Mouse (Mus musculus) midbrain, embryonic 13.5 days (tissue): ENCODE measurements around the gene Prelp. TPM values are rescaled to one million over a fixed set of nuclear protein-coding genes. Genes with fewer than 3 reads are reported as not detected.

Experiments
- ATAC-seq: fragments of 200-750 bp; cut with Nextera tagmentation; 2 replicates; pipeline ENCODE4 v1.8.0; 2017; ENCODE audit warnings: mild to moderate bottlenecking, moderate TSS enrichment, moderate library complexity
- H3K27ac ChIP-seq: fragments of 300-500 bp; sonication (generic); 2 replicates; pipeline ENCODE4 v1.5.1; 2015; ENCODE audit warnings: inconsistent platforms, mild to moderate bottlenecking, moderate library complexity
- H3K27me3 ChIP-seq: fragments of 300-500 bp; sonication (generic); 2 replicates; pipeline ENCODE4 v1.6.1; 2015; ENCODE audit warnings: mild to moderate bottlenecking, inconsistent platforms
- H3K36me3 ChIP-seq: fragments of 300-500 bp; sonication (generic); 2 replicates; pipeline ENCODE4 v1.6.1; 2015; ENCODE audit warnings: mild to moderate bottlenecking, inconsistent platforms
- H3K4me1 ChIP-seq: fragments of 300-500 bp; sonication (generic); replicated peaks from 2 replicates; pipeline ENCODE4 v1.6.1; 2015; ENCODE audit warnings: inconsistent platforms
- H3K4me2 ChIP-seq: fragments of 300-500 bp; sonication (generic); replicated peaks from 2 replicates; pipeline ENCODE4 v1.6.1; 2015; ENCODE audit warnings: moderate library complexity, mild to moderate bottlenecking, inconsistent platforms
- H3K4me3 ChIP-seq: fragments of 300-500 bp; sonication (generic); replicated peaks from 2 replicates; pipeline ENCODE4 v1.5.1; 2015; ENCODE audit warnings: mild to moderate bottlenecking, inconsistent platforms
- H3K9ac ChIP-seq: fragments of 300-500 bp; sonication (generic); replicated peaks from 2 replicates; pipeline ENCODE4 v1.6.1; 2015; ENCODE audit warnings: mild to moderate bottlenecking, inconsistent platforms
- H3K9me3 ChIP-seq: fragments of 300-500 bp; sonication (generic); 2 replicates; pipeline ENCODE4 v1.6.1; 2016; ENCODE audit warnings: mild to moderate bottlenecking, inconsistent platforms
- WGBS: fragments of 180-500 bp; shearing (Covaris S2); methylation state at CpG from one replicate; pipeline ENCODE4 v1.1.7; 2015; 5-methylcytosine and 5-hydroxymethylcytosine counted together
- polyA plus RNA-seq: library from polyadenylated mRNA; unstranded; fragments of >200 nt; fragmentation: Nextera tagmentation; extraction: Ambion mirVana; gene quantifications from 2 replicates; pipeline ENCODE4 v1.2.1, GENCODE M21; 2015

Prelp gene
- polyA plus RNA-seq, 1 experiment from 2014 or later = 6.5 TPM

DNA sequence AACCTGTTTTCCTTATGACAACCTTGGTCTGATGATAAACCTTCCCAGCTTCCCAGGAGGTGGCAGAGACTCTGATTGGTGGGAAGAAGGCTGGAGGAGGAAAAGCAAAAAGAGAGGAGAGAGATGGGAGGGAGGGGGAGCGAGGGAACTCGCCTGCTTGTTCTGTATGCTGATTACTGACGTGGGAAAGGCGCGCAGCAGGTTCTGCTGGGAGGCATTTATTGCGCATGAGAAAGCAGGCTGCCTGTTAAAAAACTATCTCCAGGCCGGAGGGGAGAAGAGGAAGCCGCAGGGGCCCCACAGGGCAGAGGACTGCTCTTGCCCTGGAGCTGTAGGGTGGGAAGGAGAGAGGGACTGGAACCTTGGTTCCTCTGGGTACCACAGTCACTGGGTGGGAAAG, 34.2 kb downstream of the Prelp start:
- Histone ChIP-seq H3K9me3 (no peaks in the 10 kb centered on the region), H3K36me3 (no peaks in the 10 kb centered on the region), H3K27ac (peak overlapping the region; percentile 44; the same call in 1 of the 2 replicates), H3K9ac (no peak overlapping the region; the same call in 1 of the 2 replicates), H3K4me3 (no peak overlapping the region; the same call in 1 of the 2 replicates), H3K27me3 (peaks cover 13% of the 10 kb centered on the region; the same call in 1 of the 2 replicates), H3K4me2 (peak overlapping the region; percentile 38), H3K4me1 (peaks cover 72% of the 10 kb centered on the region)
- 2% methylated on average over 8 of the region's 8 CpGs for WGBS
- peak; percentile 38; the same call in 1 of the 2 replicates for ATAC-seq

DNA sequence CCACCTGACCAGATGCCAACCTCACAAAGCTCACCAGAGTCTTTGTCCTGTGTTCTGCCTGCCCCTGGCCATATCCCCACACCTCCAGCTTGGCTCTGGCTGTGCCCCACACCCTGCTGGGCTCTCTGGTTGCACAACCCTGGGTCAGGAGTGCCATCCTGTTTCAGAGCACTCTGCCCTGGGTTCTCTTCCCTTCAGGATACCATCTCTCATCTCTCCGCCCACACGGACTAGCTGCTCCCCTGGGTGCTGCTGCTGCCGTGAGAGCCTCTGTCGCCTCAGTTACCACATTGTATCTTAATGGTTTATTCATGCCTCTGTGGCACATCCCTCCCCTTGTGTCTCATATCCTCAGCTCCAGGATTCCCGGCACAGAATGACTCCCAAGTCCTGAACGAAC, 34.8 kb downstream of the Prelp start:
- no peaks in the 10 kb centered on the region for H3K9me3 ChIP-seq
- H3K27ac ChIP-seq = 0 out of 2 replicates have a peak overlapping the region, but pooled peaks have one; percentile 44
- no peaks in the 10 kb centered on the region for H3K36me3 ChIP-seq
- H3K27me3 ChIP-seq = peaks cover 13% of the 10 kb centered on the region; the same call in 1 of the 2 replicates
- 16% methylated on average over 6 of the region's 6 CpGs for WGBS
- 0 out of 2 replicates have a peak, but pooled peaks have one; percentile 4 for ATAC-seq
- H3K4me2 ChIP-seq = peak overlapping the region; percentile 38
- H3K4me1 ChIP-seq = peaks cover 73% of the 10 kb centered on the region
- 0 out of 2 replicates have a peak overlapping the region, but pooled peaks have one; percentile 10 for H3K9ac ChIP-seq
- no peak overlapping the region; the same call in 1 of the 2 replicates for H3K4me3 ChIP-seq

DNA sequence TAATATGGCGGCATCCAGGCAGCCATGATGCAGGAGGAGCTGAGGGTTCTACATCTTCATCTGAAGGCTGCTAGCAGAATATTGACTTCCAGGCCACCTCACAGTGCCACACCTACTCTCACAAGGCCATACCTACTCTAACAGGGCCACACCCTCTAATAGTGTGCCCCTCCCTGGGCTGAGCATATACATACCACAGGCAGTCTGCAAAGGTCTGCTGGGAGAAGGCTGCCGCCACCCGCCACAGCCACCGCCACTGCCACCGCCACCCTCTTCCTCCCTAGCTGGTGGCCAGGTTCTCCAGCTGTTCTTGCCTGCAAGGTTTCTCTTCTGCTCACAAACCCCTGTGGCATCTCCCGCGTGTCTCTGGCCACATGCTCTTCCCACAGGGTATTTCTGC, 35.4 kb downstream of the Prelp start:
- ATAC-seq = no peak
- Histone ChIP-seq H3K27me3 (peaks cover 13% of the 10 kb centered on the region; the same call in 1 of the 2 replicates), H3K36me3 (no peaks in the 10 kb centered on the region), H3K27ac (no peak overlapping the region), H3K4me3 (no peak overlapping the region), H3K9me3 (no peaks in the 10 kb centered on the region), H3K4me2 (no peak overlapping the region), H3K4me1 (peaks cover 68% of the 10 kb centered on the region), H3K9ac (no peak overlapping the region)
- 90% methylated on average over 7 of the region's 7 CpGs for WGBS

DNA sequence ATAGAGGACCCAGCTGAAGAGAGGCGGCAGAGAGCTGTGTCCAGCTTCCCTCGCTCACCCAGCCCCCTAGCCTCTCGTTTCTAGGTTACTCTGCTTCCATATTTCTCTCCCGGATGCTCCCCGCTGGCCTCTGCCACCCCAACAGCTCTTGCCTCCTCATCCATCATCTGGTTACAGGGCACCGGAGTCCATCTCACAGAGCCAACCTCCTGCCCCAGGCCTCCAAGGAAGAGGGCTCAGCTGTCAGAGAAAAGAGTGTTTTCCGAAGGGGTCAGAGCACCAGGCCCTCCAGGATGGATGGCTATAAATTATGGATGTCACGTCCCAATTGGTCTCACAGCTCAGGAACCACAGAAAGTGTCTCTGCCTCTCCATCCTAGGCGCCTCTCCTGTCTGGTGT, 36.5 kb downstream of the Prelp start:
- H3K27ac ChIP-seq = no peak overlapping the region
- no peak overlapping the region for H3K9ac ChIP-seq
- no peaks in the 10 kb centered on the region for H3K9me3 ChIP-seq
- H3K36me3 ChIP-seq = no peaks in the 10 kb centered on the region
- no peak overlapping the region for H3K4me2 ChIP-seq
- ATAC-seq = no peak
- H3K4me1 ChIP-seq = peaks cover 57% of the 10 kb centered on the region
- H3K27me3 ChIP-seq = peaks cover 13% of the 10 kb centered on the region; the same call in 1 of the 2 replicates
- H3K4me3 ChIP-seq = no peak overlapping the region
- WGBS = 72% methylated on average over 9 of the region's 9 CpGs

DNA sequence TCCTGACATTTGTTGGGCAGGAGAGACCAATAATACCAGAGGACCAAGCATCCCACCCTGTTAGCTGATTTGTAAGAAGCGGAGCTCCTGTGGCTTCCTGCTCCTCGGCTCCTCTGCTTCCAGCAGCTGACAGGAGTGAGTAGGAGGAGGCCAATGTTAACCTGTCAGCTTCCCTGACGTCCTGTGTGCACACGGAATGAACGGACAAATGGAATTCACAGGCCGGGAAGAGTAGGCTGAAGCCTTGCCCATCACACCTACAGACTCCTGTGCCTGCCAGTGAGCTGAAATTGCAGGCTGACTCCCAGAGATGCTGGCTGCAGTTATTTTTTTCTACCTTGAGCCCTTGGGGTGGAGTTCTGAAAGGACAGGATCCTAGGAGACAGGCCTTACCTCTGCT, 37.1 kb downstream of the Prelp start:
- H3K27ac ChIP-seq = no peak overlapping the region
- no peaks in the 10 kb centered on the region for H3K9me3 ChIP-seq
- no peak overlapping the region for H3K4me3 ChIP-seq
- ATAC-seq = no peak
- H3K4me1 ChIP-seq = peaks cover 51% of the 10 kb centered on the region
- 82% methylated on average over 6 of the region's 6 CpGs for WGBS
- peaks cover 13% of the 10 kb centered on the region; the same call in 1 of the 2 replicates for H3K27me3 ChIP-seq
- H3K36me3 ChIP-seq = no peaks in the 10 kb centered on the region
- no peak overlapping the region for H3K4me2 ChIP-seq
- no peak overlapping the region for H3K9ac ChIP-seq

DNA sequence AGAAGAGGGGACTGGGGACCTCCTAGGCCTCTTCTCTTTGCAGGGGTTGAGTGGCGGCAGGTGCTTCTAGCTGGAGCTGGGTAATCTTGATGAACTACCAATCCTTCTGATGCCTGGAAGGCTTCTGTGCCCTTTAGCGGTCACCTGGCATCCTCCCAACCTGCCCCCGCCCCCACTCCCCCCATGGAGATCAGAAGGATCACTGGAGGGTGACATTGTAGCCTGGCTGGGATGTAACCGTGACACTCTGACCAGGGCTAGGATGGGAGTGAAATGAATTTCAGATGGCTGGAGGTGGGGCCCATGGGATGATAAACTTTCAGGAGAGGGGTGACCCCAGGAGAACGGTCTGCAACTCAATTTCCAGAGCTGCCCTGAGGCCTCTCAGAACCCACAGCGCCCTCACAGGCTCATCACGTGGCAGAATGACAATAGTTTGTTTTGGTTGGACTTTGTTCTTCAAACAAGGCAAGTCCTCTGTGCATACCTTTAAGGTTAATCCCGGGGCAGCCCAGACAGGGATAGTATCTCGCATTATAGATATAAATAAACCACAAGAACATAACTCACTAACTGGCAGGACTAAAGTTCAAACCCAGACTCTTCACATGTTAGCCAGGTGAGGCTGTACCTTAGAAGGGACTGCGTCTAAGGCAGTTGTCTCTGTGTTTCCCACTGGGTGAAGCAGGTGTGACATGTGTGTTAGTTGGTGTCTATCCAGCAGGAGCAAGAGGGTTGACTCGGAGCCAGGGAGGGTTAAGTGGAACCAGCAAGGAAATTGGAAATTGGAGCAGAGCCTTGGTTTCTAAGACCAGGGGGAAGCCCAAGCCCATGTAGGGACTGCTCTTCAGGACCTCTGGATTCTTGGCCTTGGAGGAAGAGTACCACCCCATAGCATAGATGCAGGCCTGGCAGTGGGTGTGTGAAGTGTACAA, 38.7 kb downstream of the Prelp start:
- no peaks in the 10 kb centered on the region for H3K9me3 ChIP-seq
- H3K27ac ChIP-seq = peak overlapping the region; percentile 8; the same call in 1 of the 2 replicates
- H3K9ac ChIP-seq = no peak overlapping the region
- H3K4me2 ChIP-seq = no peak overlapping the region
- ATAC-seq = no peak
- 0 out of 2 replicates have a peak, but pooled peaks cover 5% of the 10 kb centered on the region for H3K27me3 ChIP-seq
- 59% methylated on average over 11 of the region's 11 CpGs for WGBS
- no peak overlapping the region for H3K4me3 ChIP-seq
- H3K36me3 ChIP-seq = no peaks in the 10 kb centered on the region
- H3K4me1 ChIP-seq = peaks cover 35% of the 10 kb centered on the region

DNA sequence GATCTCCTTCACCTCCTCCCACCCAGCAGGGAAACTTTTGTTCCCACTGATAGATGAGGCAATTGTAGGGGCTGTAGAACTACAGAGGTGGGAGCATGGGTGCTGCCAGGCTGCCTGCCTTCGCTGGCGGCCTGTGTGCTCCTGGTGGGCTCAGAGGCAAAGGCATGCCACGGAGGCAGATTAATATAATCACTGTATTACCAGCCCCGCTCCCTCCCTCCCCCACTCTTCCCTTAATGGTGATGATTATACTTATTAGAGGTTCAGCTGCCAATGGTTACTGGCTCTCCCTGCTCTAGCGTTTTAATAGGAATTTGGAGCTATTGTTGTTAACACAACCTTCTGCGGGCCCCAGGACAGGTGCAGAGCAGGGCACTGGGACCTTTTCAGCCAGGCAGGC, 39.4 kb downstream of the Prelp start:
- Histone ChIP-seq H3K9ac (no peak overlapping the region), H3K27ac (peak overlapping the region; percentile 8; the same call in 1 of the 2 replicates), H3K4me1 (peaks cover 28% of the 10 kb centered on the region), H3K36me3 (no peaks in the 10 kb centered on the region), H3K4me2 (no peak overlapping the region), H3K27me3 (0 out of 2 replicates have a peak, but pooled peaks cover 5% of the 10 kb centered on the region), H3K9me3 (no peaks in the 10 kb centered on the region), H3K4me3 (no peak overlapping the region)
- 42% methylated on average over 6 of the region's 6 CpGs for WGBS
- ATAC-seq = no peak

DNA sequence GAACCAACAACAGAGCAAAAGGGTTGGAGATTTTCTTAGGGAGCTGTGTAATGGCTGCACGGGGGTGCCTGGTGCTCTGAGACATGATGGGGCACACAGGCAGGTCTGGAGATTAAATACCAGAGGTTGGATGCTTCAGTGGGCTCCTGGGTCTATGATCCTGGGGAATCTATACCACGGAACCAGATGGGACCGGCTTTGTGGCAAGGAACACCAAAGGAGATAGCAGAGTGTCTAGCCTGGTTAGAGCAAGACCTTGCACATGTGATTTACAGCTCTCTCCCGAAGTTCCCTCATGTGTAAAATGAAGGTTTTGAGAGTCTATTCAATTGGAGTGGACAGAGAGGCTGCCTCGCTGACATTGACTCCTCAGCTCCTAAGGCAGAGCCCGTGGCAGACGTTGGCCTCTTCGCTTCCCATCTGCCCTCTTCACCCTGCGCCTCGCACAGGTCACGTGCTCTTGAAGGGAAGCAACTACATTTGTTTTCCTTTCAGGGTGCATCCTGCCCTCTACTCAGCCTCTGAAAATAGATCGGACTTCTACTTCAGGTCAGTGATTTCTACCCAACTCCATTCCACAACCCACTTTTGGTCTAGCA, 42.3 kb downstream of the Prelp start:
- 75% methylated on average over 12 of the region's 12 CpGs for WGBS
- no peaks in the 10 kb centered on the region for H3K27me3 ChIP-seq
- H3K4me3 ChIP-seq = no peak overlapping the region
- no peaks in the 10 kb centered on the region for H3K9me3 ChIP-seq
- peaks cover 11% of the 10 kb centered on the region for H3K4me1 ChIP-seq
- H3K4me2 ChIP-seq = no peak overlapping the region
- H3K27ac ChIP-seq = no peak overlapping the region
- no peak for ATAC-seq
- no peak overlapping the region for H3K9ac ChIP-seq
- H3K36me3 ChIP-seq = no peaks in the 10 kb centered on the region

DNA sequence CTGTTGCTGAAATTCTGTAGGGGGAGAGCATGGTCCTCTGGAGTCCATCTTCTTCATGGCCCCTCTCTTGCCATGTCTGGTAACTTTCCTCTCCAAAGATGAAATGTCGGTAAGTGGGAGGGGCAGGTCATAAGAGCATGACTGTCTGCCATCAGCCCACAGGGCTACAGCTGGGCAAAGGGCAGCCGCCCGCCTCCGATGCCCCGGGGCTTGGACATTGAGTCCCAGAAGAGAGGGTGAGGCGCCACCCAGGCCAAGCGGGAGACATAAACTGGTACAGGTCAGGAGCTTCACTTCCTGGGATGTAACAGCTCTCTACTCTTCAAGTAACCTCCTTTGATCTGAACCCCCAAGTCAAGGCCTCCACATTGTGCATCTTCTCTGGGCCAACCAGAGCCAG, 44.3 kb downstream of the Prelp start:
- ATAC-seq = no peak
- 87% methylated on average over 7 of the region's 7 CpGs for WGBS
- H3K36me3 ChIP-seq = no peaks in the 10 kb centered on the region

DNA sequence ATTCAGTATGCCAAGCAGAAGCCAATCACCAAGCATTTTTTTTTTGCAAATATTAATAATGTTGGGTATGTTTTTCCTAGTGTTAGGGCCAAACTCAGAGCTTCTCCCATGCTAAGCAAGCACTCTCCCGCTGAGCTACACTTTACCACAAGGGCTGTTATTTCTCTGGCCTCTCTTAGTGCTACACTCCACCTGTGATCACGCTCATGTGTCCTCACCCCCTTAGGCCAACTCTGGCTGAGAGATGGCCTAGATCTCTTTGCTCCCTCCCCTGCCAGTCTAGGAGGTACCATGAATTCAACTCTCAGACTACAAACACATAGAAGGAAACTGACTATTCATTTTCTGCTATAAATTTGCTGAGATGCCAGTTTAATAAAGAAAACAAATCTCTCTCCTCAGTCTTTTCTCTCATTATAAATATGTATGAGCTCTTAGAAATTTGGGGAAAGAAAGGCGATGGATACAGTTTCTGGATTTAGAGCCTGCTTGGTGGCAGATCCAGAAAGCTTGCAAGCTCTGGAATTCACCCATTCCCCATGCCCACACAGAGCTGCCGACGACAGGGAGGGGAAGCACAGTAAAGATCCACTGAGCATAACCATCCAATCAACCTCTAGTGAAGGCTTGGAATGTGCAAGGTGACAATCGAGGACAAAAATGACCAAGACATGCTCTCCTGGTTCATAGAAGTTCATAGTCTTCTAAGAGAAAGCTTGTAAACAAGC, 48.0 kb downstream of the Prelp start:
- H3K9ac ChIP-seq = no peak overlapping the region
- 92% methylated on average over 6 of the region's 6 CpGs for WGBS
- H3K9me3 ChIP-seq = no peaks in the 10 kb centered on the region
- H3K27me3 ChIP-seq = no peaks in the 10 kb centered on the region
- no peaks in the 10 kb centered on the region for H3K36me3 ChIP-seq
- H3K4me2 ChIP-seq = no peak overlapping the region
- H3K27ac ChIP-seq = no peak overlapping the region
- H3K4me1 ChIP-seq = no peaks in the 10 kb centered on the region
- no peak for ATAC-seq
- no peak overlapping the region for H3K4me3 ChIP-seq

More for the DNA sequence above, 44.3 kb downstream of the Prelp start:
- H3K4me3 ChIP-seq = no peak overlapping the region
- H3K4me1 ChIP-seq = peaks cover 5% of the 10 kb centered on the region
- no peak overlapping the region for H3K4me2 ChIP-seq
- no peaks in the 10 kb centered on the region for H3K27me3 ChIP-seq
- H3K9me3 ChIP-seq = no peaks in the 10 kb centered on the region
- H3K27ac ChIP-seq = no peak overlapping the region
- no peak overlapping the region for H3K9ac ChIP-seq

DNA sequence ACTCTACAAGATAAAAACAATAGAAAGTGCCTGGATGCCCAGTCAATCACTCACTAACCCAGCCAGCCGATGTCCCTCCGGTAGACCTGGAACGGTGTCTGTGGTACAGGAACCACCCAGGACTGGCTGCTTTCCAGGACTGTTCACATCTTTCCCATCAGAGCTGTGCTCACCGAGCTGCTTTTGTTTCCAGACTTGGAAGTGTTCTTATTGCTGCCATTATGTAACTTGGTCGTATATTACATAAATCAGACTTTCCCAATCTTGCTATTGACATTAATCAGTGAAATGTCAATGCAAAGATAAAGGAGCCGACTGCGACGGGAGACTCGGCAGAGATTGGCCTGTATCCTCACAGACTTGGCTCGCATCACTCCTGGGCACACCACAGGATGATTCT, 50.0 kb downstream of the Prelp start:
- Histone ChIP-seq H3K36me3 (no peaks in the 10 kb centered on the region), H3K9ac (no peak overlapping the region), H3K4me2 (no peak overlapping the region), H3K4me1 (no peaks in the 10 kb centered on the region), H3K9me3 (no peaks in the 10 kb centered on the region), H3K4me3 (no peak overlapping the region), H3K27me3 (no peaks in the 10 kb centered on the region), H3K27ac (no peak overlapping the region)
- 88% methylated on average over 10 of the region's 10 CpGs for WGBS
- no peak for ATAC-seq
